Mouse (Mus musculus) R1 (cell line): ENCODE measurements around the gene Arhgef28.

Experiments used
- DNase-seq: peaks from one replicate; pipeline ENCODE4 v3.0.0-alpha.2; 2018; ENCODE audit warnings: low read depth, low spot score

Gene Arhgef28

DNA sequence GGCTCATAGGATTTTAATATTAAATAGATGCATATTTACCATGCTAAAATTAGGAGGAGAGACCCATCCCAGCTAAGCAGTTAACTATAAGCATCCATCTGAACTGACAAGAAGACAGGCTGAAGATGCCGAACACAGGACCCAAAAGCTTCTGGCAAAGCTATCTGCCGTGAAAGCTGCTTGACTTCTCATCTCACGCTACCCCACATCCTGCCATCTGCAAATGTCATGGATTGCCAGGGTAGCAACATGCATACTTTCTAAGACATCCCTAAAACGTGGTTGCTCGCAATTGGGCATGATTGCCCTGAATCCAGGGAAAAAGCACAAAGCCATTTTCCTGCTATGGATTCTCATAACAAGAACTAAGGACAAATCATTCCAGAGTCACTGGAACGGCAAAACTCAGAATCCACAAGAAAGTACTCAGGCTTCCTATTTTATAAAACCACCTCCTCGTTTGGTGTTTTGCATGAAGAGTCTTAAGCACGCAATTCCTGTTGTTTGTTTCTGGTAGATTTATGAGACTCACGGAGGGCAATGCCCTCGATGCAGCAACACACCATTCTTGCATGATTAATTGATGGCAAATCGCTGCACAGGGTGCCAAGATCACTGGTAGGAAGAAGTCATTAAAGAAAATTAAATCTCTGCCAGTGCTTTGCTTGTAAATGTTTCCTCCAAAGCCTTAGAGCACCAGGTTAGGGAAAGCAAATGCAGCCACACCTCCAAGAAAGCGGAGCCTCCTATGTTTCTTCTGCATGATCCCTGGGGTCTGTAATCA is 287.9 kb downstream of the Arhgef28 start:
- no peak for DNase-seq

DNA sequence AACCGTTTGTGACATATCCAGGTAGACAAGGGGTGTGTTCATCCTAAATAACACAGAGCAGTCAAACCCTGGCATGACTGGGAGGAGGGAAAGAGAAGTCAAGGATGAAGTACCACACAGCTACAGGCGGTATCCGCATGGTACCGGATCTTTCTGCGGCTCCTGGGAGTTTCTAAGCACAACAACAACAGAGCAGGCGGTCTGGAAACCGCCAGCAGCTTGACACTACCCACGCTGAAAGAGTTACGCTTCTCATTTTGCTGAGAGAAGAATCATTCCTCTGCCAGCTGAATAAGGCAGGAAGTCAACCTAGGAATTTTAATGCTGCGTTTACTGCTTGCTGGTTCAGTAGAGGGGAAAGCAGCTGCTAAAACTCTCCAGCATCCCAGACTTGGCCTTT is 295.2 kb downstream of the Arhgef28 start:
- peak; percentile 55 for DNase-seq

DNA sequence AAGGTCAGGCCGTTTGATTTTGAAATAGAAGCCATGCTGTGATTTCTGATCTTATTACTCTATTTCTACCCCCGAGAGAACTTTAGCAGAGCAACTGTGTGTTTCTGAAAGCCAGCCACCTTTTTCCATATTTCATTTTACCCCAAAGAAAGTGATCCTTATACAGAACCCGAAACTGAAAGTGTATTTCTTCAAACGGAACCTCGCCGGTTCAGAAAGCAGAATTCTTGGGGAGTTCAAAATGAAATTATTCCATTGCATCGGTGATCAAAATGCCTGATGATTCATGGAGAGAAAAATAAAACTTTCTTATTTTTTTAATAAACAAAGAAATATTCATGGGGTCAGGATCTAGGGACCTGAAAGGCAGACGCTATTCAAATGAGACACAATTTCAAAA is 303.4 kb downstream of the Arhgef28 start:
- DNase-seq: no peak

- peak; percentile 50 for DNase-seq
Observed at GRCm38 (mm10) chr13:97900380-97900758, 305.9 kb downstream of the Arhgef28 start.

- no peak for DNase-seq
Observed at GRCm38 (mm10) chr13:97899604-97900379, 306.4 kb downstream of the Arhgef28 start.

DNA sequence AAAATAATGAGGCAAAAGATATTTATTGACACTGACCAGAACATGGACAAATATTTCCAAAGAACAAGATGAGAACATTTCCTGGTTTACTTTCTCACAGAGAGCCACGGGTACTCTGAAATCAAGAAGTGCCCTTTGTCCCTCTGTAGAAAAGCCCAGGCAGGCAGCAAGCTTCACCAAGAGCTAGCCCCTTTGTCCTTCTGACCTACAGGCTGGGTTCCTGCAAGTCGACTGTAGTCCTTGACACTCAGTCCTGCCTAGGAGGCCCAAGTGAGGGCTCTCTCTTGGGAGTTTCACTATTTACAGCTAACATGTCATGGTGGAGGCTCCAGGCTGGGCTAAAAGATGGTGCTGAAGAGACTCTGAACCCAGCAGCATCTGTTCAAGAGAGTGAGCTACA is 307.6 kb downstream of the Arhgef28 start:
- DNase-seq: no peak

GRCm38 (mm10) chr13:97893031-97893825 is 313.0 kb downstream of the Arhgef28 start:
- no peak for DNase-seq

- DNase-seq: peak; percentile 45
Observed at GRCm38 (mm10) chr13:97892089-97892884, 314.0 kb downstream of the Arhgef28 start.

GRCm38 (mm10) chr13:97888046-97888445 is 318.2 kb downstream of the Arhgef28 start:
- DNase-seq: no peak

DNA sequence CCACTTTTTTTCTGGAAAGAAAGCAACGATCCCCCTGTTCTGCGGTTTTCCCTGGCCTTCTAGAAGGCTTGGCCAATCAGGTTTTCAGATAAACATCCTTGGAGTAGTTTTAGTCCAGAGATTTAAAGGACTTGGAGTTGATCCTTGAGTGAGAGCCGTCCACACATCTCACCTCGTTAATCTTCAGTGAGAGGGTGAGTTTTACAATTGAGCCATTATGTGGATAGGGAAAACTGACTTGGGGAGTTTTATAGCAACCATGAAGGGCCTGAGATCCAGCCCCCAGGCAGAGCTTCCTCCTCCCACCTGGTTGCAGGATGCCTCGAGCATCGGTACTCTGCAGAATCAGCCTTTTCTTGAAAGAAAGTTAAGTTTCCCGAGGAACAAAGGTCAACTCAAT is 318.7 kb downstream of the Arhgef28 start:
- DNase-seq: no peak

DNA sequence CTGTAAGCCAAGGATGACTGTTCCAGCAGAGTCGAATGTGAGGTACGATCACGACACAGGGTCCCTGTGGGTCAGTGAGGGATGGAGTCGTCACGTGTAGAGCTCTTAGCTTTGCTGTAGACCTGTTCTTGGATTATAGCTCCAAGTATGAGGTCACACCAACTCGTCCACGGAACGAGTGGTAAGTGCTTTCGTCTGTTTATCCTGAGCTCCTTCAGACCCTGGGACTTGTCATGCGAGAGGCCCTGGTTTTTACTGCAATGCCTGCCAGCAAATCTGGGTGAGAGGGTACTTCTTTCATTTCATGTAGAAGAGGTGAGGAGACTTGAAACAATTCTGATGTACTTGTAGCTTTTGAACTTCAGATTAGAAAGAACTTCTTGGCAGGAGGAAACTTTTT is 322.6 kb downstream of the Arhgef28 start:
- no peak for DNase-seq

- DNase-seq: no peak
Observed at GRCm38 (mm10) chr13:97876450-97876849, 329.8 kb downstream of the Arhgef28 start.

- DNase-seq: no peak
Observed at GRCm38 (mm10) chr13:97876031-97876430, 330.2 kb downstream of the Arhgef28 start.

DNA sequence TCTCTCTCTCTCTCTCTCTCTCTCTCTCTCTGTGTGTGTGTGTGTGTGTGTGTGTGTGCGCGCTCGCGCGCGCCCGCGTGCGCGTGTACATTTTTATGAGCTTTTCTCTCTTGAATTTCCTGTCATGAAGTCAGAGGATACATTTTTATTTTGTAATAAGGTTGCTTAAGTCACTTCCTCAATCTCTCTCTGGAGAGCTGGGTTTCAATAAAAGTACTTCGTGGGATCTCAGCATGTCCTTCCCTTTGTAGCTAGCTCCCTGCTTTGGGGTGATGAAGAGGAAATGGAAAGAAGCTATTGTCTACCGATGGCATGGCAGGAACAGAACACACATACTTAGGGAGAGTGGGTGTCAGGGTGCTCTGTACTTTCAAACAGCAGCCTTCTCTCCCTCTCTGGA is 336.8 kb downstream of the Arhgef28 start:
- no peak for DNase-seq

DNA sequence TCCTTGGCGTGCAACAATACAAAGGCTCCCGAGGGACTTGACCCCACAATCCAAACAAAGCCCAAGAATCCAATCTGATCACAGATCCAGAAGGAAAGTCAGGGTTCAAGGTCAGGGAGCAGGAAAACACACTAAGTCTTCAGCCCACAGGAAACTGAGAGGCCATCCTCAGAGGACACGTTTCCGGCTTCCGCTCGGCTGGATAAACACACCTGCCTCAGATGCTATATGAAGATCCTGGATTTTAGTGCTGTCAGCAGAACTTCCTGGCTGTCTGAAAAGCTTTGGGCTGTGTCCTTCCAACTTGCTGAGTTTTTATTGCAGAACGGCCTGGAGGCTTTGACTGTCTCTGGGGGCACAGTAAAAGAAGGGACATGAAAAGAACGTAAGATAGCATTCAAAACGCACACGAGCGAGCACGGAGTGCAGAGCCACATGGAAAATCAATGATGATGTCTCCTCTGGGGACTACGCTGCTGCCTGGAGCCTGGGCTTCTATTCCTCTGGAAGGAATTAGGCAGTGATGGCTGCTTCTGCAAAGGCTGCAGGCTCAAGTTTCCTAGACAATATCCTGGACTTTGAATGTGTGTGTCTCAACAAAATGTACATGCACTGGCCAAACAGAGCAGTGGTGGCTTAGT is 338.8 kb downstream of the Arhgef28 start:
- peak; percentile 88 for DNase-seq

DNA sequence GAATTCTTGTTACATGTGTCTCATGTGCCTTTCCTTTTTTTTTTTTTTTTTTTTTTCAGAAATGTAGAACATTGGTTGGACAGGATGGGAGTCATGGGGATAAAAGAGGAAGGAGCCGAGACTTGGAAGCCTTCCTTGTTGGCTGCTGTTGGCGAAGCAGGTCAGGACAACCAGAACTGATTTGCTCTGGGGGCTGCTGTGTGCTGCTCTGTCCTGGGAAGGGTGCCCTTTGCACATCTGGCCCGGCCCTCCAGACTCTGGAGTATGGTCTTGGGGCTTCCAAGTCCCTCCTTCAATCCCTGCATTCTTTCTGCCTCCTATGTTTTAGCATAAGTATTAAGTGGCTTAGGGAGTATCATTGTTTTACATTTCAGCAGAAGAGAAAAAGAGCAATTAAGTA is 347.2 kb downstream of the Arhgef28 start:
- no peak for DNase-seq

GRCm38 (mm10) chr13:97857860-97858259 is 348.4 kb downstream of the Arhgef28 start:
- DNase-seq: no peak

- no peak for DNase-seq
Observed at GRCm38 (mm10) chr13:97853356-97853968, 352.8 kb downstream of the Arhgef28 start.
